Mouse (Mus musculus): ENCODE measurements around the gene Esrrg. TPM values are rescaled to one million over a fixed set of nuclear protein-coding genes. Genes with fewer than 3 reads are reported as not detected.

Esrrg gene
- polyA plus RNA-seq, 1 experiment from 2014 or later: 8.1 TPM

DNA sequence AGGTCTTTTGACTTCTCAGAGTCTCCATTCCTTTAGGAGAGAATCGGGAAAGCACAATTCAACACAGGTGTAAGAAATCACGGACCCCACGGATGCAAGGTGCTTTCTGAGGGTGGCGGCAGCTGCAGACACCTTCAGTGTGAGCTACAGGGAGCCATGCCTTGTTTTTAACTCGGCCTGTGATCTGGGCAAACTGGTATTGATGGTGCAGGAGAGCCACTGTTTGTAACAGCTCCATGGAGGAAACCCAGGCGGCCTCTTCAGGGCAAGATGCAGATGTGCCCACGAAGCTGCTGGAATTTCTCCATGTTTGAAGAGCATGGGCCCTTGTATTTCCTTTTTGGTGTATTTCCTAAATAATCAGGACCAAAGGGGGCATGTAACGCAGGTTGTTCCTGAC is 263.6 kb downstream of the Esrrg start:
- H3K9me3 ChIP-seq: no peaks in the 10 kb centered on the region

GRCm38 (mm10) chr1:187872744-187873143 is 264.2 kb downstream of the Esrrg start:
- Histone ChIP-seq H3K27me3 (no peaks in the 10 kb centered on the region), H3K36me3 (no peaks in the 10 kb centered on the region), H3K4me2 (replicated peaks) (no peak overlapping the region), H3K4me3 (no peak overlapping the region), H3K9me3 (no peaks in the 10 kb centered on the region), H3K4me1 (no peaks in the 10 kb centered on the region), H3K27ac (replicated peaks) (no peak overlapping the region), H3K9ac (replicated peaks) (no peak overlapping the region)
- WGBS: 65% methylated on average over 6 of the region's 6 CpGs
- no peak for ATAC-seq (ENCODE audit: low FRiP score, low read depth)

More for the DNA sequence above, 263.6 kb downstream of the Esrrg start:
- no peak overlapping the region for H3K4me2 ChIP-seq (replicated peaks)
- H3K36me3 ChIP-seq: no peaks in the 10 kb centered on the region
- no peaks in the 10 kb centered on the region for H3K4me1 ChIP-seq
- no peak overlapping the region for H3K9ac ChIP-seq (replicated peaks)
- no peak overlapping the region for H3K4me3 ChIP-seq
- H3K27ac ChIP-seq (replicated peaks): no peak overlapping the region
- H3K27me3 ChIP-seq: no peaks in the 10 kb centered on the region
- 63% methylated on average over 8 of the region's 8 CpGs for WGBS
- ATAC-seq (ENCODE audit: low FRiP score, low read depth): no peak

- no peaks in the 10 kb centered on the region for H3K4me1 ChIP-seq
- H3K9me3 ChIP-seq: no peaks in the 10 kb centered on the region
- no peak for ATAC-seq (ENCODE audit: low FRiP score, low read depth)
- no peak overlapping the region for H3K4me3 ChIP-seq
- H3K9ac ChIP-seq (replicated peaks): no peak overlapping the region
- no peak overlapping the region for H3K4me2 ChIP-seq (replicated peaks)
- H3K27me3 ChIP-seq: no peaks in the 10 kb centered on the region
- WGBS: 76% methylated on average over 2 of the region's 2 CpGs
- no peak overlapping the region for H3K27ac ChIP-seq (replicated peaks)
- H3K36me3 ChIP-seq: no peaks in the 10 kb centered on the region
Observed at GRCm38 (mm10) chr1:187873770-187874169, 265.2 kb downstream of the Esrrg start.

DNA sequence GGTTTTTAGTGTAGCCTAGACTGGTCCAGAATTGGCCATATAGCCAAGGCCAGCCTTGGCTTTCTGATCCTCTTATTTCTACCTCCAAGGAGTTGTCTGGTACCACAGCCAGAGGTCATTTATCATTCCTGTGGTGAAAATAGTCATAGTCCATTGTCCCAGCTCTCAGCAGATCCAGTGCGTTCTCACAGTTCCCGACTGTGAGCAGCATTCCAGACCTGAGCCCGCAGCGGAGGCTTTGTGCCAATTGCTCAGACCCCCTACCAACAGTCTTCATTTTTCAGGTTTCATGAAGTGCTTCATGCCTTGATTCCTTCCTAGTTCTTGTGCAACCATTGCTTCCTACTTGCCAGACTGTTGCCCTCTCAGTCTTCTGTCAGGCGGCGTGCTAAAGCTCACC is 278.7 kb downstream of the Esrrg start:
- ATAC-seq (ENCODE audit: low FRiP score, low read depth): no peak
- WGBS: 84% methylated on average over 6 of the region's 6 CpGs
- H3K9me3 ChIP-seq: no peaks in the 10 kb centered on the region
- H3K27ac ChIP-seq (replicated peaks): no peak overlapping the region
- no peaks in the 10 kb centered on the region for H3K27me3 ChIP-seq
- no peaks in the 10 kb centered on the region for H3K36me3 ChIP-seq
- no peak overlapping the region for H3K9ac ChIP-seq (replicated peaks)
- no peak overlapping the region for H3K4me3 ChIP-seq
- H3K4me2 ChIP-seq (replicated peaks): no peak overlapping the region
- no peaks in the 10 kb centered on the region for H3K4me1 ChIP-seq

DNA sequence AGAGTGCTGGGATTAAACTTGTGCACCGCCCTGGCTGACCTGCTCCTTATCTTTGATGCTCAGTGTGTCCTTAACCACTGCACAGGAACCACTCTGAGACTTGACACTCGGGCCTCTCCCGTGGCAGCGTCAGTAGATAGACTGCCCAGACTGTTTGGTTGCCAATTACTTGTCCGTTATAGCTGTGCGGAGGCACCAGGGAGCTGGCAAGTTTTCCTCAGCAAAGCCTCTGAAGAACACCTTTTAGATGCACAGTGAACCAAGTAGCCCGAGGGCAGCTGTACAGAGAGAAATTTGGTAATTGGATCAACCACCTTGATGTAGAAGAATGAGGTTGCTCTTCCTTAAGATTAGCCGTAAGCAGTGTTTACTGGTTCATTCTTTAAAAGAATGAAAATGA is 279.6 kb downstream of the Esrrg start:
- Histone ChIP-seq H3K9ac (replicated peaks) (no peak overlapping the region), H3K36me3 (no peaks in the 10 kb centered on the region), H3K9me3 (no peaks in the 10 kb centered on the region), H3K4me1 (no peaks in the 10 kb centered on the region), H3K4me2 (replicated peaks) (no peak overlapping the region), H3K4me3 (no peak overlapping the region), H3K27ac (replicated peaks) (no peak overlapping the region), H3K27me3 (no peaks in the 10 kb centered on the region)
- no peak for ATAC-seq (ENCODE audit: low FRiP score, low read depth)
- WGBS: 85% methylated on average over 8 of the region's 8 CpGs

DNA sequence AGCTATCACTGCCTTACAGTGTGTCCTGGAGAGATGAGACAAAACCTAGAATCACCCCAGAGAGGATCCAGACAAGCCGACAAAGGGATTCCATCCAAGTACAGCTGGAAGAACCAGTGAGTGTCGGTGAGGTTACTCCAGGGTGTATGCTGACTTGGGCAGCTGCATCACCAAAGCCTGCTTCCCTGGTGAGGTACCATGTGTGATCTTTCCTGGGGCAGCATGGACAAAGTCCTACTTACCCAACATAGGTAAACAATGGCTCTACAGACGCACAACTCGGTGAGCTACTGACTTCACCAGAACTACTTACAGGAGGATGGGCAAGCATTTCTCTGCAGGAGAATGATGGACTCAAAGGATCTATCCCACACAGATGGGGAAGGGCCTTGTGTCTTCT is 280.5 kb downstream of the Esrrg start:
- Histone ChIP-seq H3K9me3 (no peaks in the 10 kb centered on the region), H3K27ac (replicated peaks) (no peak overlapping the region), H3K27me3 (no peaks in the 10 kb centered on the region), H3K9ac (replicated peaks) (no peak overlapping the region), H3K4me2 (replicated peaks) (no peak overlapping the region), H3K4me1 (no peaks in the 10 kb centered on the region), H3K4me3 (no peak overlapping the region), H3K36me3 (no peaks in the 10 kb centered on the region)
- no peak for ATAC-seq (ENCODE audit: low FRiP score, low read depth)
- WGBS: 93% methylated on average over 4 of the region's 4 CpGs

DNA sequence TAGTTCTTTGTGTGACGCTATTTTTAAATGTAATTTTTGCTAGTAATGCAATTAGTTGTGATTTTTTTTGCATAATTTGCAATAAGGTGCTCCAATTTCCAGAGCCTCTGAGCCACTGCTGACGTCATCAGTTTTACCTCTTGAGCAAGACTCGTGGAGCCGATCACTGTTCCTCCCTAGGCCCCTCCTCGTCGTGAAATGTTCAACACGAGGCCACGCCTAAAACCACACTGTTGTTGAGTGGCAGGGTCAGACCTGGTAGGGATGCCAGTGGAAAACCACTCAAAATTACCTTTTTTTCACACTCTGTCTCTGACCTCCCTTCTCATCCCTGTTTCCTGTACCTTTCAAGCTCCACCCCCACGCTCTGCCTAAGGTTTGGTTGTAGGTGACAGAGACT is 282.7 kb downstream of the Esrrg start:
- Histone ChIP-seq H3K9ac (replicated peaks) (no peak overlapping the region), H3K36me3 (no peaks in the 10 kb centered on the region), H3K27ac (replicated peaks) (no peak overlapping the region), H3K4me3 (no peak overlapping the region), H3K4me2 (replicated peaks) (no peak overlapping the region), H3K9me3 (no peaks in the 10 kb centered on the region), H3K27me3 (no peaks in the 10 kb centered on the region), H3K4me1 (no peaks in the 10 kb centered on the region)
- ATAC-seq (ENCODE audit: low FRiP score, low read depth): no peak
- WGBS: 87% methylated on average over 9 of the region's 9 CpGs

DNA sequence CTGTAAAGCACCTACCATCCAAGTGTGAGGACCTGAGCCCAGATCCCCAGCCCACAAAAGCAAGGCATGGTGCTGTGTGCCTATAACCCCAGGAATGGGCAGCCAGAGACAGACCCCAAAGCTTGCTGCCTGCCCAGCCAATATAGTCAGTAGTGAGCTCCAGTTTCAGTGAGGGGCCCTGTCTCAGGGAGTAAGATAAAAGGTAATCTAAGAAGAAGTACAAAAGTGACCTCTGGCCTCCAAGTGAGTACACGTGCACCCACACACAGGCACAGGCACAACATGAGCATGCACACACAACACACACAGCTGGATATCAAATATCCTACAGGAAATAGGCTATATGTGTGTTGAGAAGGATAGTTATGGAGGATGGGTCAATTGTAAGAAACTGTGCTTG is 286.9 kb downstream of the Esrrg start:
- 62% methylated on average over 1 of the region's 1 CpGs for WGBS
- no peak overlapping the region for H3K9ac ChIP-seq (replicated peaks)

GRCm38 (mm10) chr1:187896291-187896690 is 287.7 kb downstream of the Esrrg start:
- H3K9me3 ChIP-seq: no peaks in the 10 kb centered on the region
- no peak overlapping the region for H3K4me3 ChIP-seq
- no peak for ATAC-seq (ENCODE audit: low FRiP score, low read depth)
- no peaks in the 10 kb centered on the region for H3K36me3 ChIP-seq
- no peaks in the 10 kb centered on the region for H3K27me3 ChIP-seq
- H3K4me2 ChIP-seq (replicated peaks): no peak overlapping the region
- 84% methylated on average over 3 of the region's 3 CpGs for WGBS
- no peak overlapping the region for H3K9ac ChIP-seq (replicated peaks)
- H3K4me1 ChIP-seq: no peaks in the 10 kb centered on the region
- H3K27ac ChIP-seq (replicated peaks): no peak overlapping the region

More for the DNA sequence above, 286.9 kb downstream of the Esrrg start:
- no peaks in the 10 kb centered on the region for H3K27me3 ChIP-seq
- no peaks in the 10 kb centered on the region for H3K36me3 ChIP-seq
- no peak overlapping the region for H3K27ac ChIP-seq (replicated peaks)
- no peaks in the 10 kb centered on the region for H3K4me1 ChIP-seq
- H3K4me2 ChIP-seq (replicated peaks): no peak overlapping the region
- H3K9me3 ChIP-seq: no peaks in the 10 kb centered on the region
- no peak overlapping the region for H3K4me3 ChIP-seq
- ATAC-seq (ENCODE audit: low FRiP score, low read depth): no peak

DNA sequence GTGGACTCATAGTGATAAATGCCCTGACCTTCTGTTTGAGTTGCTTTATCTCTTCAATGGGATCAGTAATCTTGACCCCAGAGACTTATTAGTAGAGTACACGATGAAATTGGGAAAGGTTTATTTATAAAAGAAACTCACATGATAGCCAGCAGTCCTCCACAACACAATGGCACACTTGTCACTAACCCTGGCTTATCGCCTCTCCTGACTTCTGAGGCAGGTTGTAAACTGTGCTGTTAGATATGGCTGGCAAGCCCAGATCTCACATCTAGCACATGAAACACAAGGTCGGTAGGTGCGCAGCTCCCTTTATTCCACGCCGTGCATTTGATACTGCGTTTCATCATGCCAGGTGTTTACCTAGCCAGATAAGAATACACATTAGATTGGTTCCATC is 288.3 kb downstream of the Esrrg start:
- Histone ChIP-seq H3K36me3 (no peaks in the 10 kb centered on the region), H3K27me3 (no peaks in the 10 kb centered on the region), H3K4me1 (no peaks in the 10 kb centered on the region), H3K27ac (replicated peaks) (no peak overlapping the region), H3K4me2 (replicated peaks) (no peak overlapping the region), H3K9ac (replicated peaks) (no peak overlapping the region), H3K4me3 (no peak overlapping the region), H3K9me3 (no peaks in the 10 kb centered on the region)
- 89% methylated on average over 7 of the region's 7 CpGs for WGBS
- no peak for ATAC-seq (ENCODE audit: low FRiP score, low read depth)

- Histone ChIP-seq H3K9ac (replicated peaks) (no peak overlapping the region), H3K4me3 (no peak overlapping the region), H3K4me1 (no peaks in the 10 kb centered on the region), H3K36me3 (no peaks in the 10 kb centered on the region), H3K9me3 (no peaks in the 10 kb centered on the region), H3K27me3 (no peaks in the 10 kb centered on the region), H3K27ac (replicated peaks) (no peak overlapping the region), H3K4me2 (replicated peaks) (no peak overlapping the region)
- ATAC-seq (ENCODE audit: low FRiP score, low read depth): no peak
- 67% methylated on average over 4 of the region's 4 CpGs for WGBS
Observed at GRCm38 (mm10) chr1:187899541-187899940, 290.9 kb downstream of the Esrrg start.

GRCm38 (mm10) chr1:187900756-187901155 is 292.2 kb downstream of the Esrrg start:
- no peak overlapping the region for H3K27ac ChIP-seq (replicated peaks)
- H3K4me1 ChIP-seq: no peaks in the 10 kb centered on the region
- no peak overlapping the region for H3K9ac ChIP-seq (replicated peaks)
- no peak overlapping the region for H3K4me2 ChIP-seq (replicated peaks)
- H3K36me3 ChIP-seq: no peaks in the 10 kb centered on the region
- H3K27me3 ChIP-seq: no peaks in the 10 kb centered on the region
- no peak for ATAC-seq (ENCODE audit: low FRiP score, low read depth)
- no peaks in the 10 kb centered on the region for H3K9me3 ChIP-seq
- 73% methylated on average over 6 of the region's 6 CpGs for WGBS
- no peak overlapping the region for H3K4me3 ChIP-seq

GRCm38 (mm10) chr1:187902176-187902575 is 293.6 kb downstream of the Esrrg start:
- no peaks in the 10 kb centered on the region for H3K36me3 ChIP-seq
- H3K9ac ChIP-seq (replicated peaks): no peak overlapping the region
- H3K4me1 ChIP-seq: peaks cover 1% of the 10 kb centered on the region; the same call in 1 of the 2 replicates
- H3K27me3 ChIP-seq: no peaks in the 10 kb centered on the region
- no peak for ATAC-seq (ENCODE audit: low FRiP score, low read depth)
- H3K4me2 ChIP-seq (replicated peaks): no peak overlapping the region
- WGBS: 69% methylated on average over 3 of the region's 3 CpGs
- H3K27ac ChIP-seq (replicated peaks): no peak overlapping the region
- no peak overlapping the region for H3K4me3 ChIP-seq
- H3K9me3 ChIP-seq: no peaks in the 10 kb centered on the region

All from midbrain, embryonic 12.5 days (tissue).